Mouse (Mus musculus): Measurements from ENCODE around the gene Cpne1.

GRCm38 (mm10) chr2:156071236-156071635 lies 40.5 kb downstream of the Cpne1 start:
- no peak for TF ChIP-seq CTCF (IDR thresholded peaks at IDR 0.05; ENCODE audit: extremely low read depth, insufficient read length, insufficient replicate concordance, low read depth, low read length)
- no peak for TF ChIP-seq POLR2A (IDR thresholded peaks at IDR 0.05; ENCODE audit: low read depth, low read length)

Measured in small intestine, adult 2 months (tissue).